Mouse (Mus musculus): ENCODE data around the gene Ankrd36. TPM values are rescaled to one million over a fixed set of nuclear protein-coding genes. Genes with fewer than 3 reads are reported as not detected.
A peak's percentile ranks its signal among the peaks of the same experiment; 100 is the strongest.

Gene Ankrd36
- polyA plus RNA-seq (2015; fragmentation: Nextera tagmentation; extraction: Ambion mirVana) = not detected in 2 replicates

DNA sequence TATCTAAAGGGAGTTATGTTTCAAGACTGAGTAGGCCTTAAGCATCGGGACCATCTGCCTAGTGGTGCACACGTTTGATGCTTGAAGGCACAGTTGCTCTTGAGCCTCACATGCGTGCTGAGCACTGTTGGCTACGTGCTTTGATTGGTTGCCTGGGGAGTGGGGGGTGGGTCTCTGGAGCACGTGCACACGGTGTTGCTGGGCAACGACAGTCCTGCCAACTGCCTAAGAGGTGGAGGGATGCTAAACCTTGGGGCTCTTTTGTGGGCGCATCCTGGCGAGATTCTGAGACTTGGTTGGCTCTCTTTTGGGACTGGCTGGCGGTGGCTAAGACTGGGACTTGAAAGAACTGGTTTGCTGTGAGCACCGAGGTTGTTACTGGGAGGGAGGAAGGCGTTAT is at the start of gene Ankrd36:
Ankrd36 (plus strand) TSS at position 211 of the 400 bp plus-strand sequence.
- H3K9me3 ChIP-seq (replicated peaks) = no peaks in the 10 kb centered on the region
- no peaks in the 10 kb centered on the region for H3K27me3 ChIP-seq
- ATAC-seq = no peak
- H3K36me3 ChIP-seq (ENCODE audit: poor library complexity, severe bottlenecking) = no peaks in the 10 kb centered on the region
- no peak within 1 kb of the TSS for H3K4me3 ChIP-seq
- no peak within 1 kb of the TSS for H3K4me2 ChIP-seq
- no peaks in the 10 kb centered on the region for H3K4me1 ChIP-seq
- no peak within 1 kb of the TSS for H3K27ac ChIP-seq
- no peak within 1 kb of the TSS for H3K9ac ChIP-seq
- WGBS = 78% methylated on average over 12 of the region's 12 CpGs

DNA sequence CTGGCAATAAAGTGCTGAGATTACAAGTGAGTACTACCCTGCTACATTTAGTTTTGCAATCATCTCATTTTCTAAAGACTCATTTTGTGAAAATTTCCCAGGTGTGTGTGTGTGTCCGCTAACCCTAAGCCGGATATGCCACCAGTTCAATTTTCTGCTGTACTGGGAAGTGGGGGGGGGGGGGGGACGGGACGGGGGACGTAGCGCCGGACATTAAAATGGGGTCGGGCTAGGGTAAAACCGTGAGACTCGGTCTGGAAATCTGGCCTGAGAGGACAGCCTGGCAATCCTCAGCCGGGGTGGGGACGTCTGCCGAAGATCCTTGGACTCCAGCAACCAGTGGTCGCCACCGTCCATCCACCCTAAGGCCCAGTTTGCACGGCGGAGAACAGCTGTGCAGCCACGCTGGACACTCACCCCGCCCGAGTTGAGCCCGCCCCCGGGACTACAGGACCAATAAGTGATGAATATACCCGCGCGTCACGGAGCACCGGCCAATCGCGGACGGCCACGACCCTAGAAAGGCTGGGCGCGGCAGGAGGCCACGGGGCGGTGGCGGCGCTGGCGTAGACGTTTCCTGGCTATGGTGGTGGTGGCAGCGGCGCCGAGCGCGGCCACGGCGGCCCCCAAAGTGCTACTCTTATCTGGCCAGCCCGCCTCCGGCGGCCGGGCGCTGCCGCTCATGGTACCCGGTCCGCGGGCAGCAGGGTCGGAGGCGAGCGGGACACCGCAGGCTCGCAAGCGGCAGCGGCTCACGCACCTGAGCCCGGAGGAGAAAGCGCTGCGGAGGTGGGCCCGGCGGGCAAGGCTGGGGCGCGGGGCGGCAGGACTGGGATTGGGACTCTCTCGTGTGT is 48.8 kb upstream of the Ankrd36 start, which contains the start of gene Xbp1:
Xbp1 (plus strand) TSS at position 248 of the 854 bp plus-strand sequence.
- H3K9me3 ChIP-seq (replicated peaks) = no peaks in the 10 kb centered on the region
- ATAC-seq = peak; percentile 99
- H3K4me3 ChIP-seq = peak within 1 kb of the TSS; percentile 86
- no peaks in the 10 kb centered on the region for H3K27me3 ChIP-seq
- peak within 1 kb of the TSS; percentile 95 for H3K9ac ChIP-seq
- under 1% methylated on average over 72 of the region's 72 CpGs for WGBS
- peaks cover 22% of the 10 kb centered on the region for H3K4me1 ChIP-seq
- peak within 1 kb of the TSS; percentile 76 for H3K27ac ChIP-seq
- H3K4me2 ChIP-seq = peak within 1 kb of the TSS; percentile 76
- H3K36me3 ChIP-seq (ENCODE audit: poor library complexity, severe bottlenecking) = peaks cover 29% of the 10 kb centered on the region

DNA sequence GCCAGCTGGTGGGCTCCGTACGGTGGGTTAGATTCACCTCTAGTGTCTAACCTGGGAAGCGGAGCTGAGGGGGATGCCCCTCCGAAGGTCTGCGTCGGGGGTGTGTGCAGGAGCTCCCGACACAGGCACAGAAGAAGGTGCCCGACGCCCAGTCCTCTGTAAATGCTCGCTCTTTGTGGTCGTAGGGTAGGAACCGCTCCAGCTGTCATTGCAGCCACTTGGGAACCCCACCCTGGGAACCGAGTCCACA is 48.3 kb upstream of the Ankrd36 start:
- Histone ChIP-seq H3K4me1 (peaks cover 22% of the 10 kb centered on the region), H3K27me3 (no peaks in the 10 kb centered on the region), H3K9me3 (replicated peaks) (no peaks in the 10 kb centered on the region), H3K27ac (peak overlapping the region; percentile 76), H3K4me2 (peak overlapping the region; percentile 76), H3K9ac (peak overlapping the region; percentile 95), H3K4me3 (peak overlapping the region; percentile 86), H3K36me3 (ENCODE audit: poor library complexity, severe bottlenecking) (peaks cover 35% of the 10 kb centered on the region)
- 0% methylated on average over 13 of the region's 13 CpGs for whole genome bisulfite sequencing
- peak; percentile 52; the same call in 1 of the 2 replicates for ATAC-seq

DNA sequence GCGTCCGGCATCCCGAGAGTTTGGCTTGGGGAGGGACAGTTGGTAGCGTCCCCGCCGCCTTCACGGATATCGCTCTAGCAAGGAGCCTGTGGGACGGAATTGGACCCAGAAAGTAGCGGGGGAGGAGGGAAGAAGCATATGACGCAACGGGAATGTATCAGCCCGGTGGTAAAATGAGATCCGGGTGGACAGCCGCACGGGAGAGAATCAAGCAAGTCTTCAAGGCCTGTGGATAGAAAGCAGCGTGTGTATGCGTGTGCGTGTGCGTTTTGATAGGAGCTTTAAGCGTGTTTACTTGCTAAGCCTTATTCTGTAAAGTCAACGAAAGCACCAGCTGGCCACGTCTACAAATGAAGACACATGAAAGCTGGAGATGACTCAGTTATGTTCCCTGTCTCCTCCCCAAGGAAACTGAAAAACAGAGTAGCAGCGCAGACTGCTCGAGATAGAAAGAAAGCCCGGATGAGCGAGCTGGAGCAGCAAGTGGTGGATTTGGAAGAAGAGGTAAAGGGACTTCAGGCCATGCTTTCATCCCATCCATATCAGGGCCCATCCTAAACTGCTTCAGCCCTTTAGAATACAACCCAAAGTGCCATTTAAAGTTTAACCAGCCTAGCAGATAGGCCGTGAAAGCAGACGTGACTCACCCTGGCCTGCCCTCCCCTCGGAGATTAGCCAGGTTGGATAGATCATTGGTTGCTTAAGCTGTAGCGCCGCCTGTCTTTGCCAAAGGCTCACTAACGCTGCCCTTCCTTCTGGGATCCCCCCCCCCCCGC is 47.8 kb upstream of the Ankrd36 start:
- Histone ChIP-seq H3K36me3 (ENCODE audit: poor library complexity, severe bottlenecking) (peaks cover 40% of the 10 kb centered on the region), H3K27me3 (no peaks in the 10 kb centered on the region), H3K4me2 (peak overlapping the region; percentile 76), H3K4me3 (peak overlapping the region; percentile 86), H3K4me1 (peaks cover 22% of the 10 kb centered on the region), H3K9ac (peak overlapping the region; percentile 95), H3K27ac (peak overlapping the region; percentile 76), H3K9me3 (replicated peaks) (no peaks in the 10 kb centered on the region)
- peak; percentile 11 for ATAC-seq
- under 1% methylated on average over 34 of the region's 34 CpGs for WGBS

DNA sequence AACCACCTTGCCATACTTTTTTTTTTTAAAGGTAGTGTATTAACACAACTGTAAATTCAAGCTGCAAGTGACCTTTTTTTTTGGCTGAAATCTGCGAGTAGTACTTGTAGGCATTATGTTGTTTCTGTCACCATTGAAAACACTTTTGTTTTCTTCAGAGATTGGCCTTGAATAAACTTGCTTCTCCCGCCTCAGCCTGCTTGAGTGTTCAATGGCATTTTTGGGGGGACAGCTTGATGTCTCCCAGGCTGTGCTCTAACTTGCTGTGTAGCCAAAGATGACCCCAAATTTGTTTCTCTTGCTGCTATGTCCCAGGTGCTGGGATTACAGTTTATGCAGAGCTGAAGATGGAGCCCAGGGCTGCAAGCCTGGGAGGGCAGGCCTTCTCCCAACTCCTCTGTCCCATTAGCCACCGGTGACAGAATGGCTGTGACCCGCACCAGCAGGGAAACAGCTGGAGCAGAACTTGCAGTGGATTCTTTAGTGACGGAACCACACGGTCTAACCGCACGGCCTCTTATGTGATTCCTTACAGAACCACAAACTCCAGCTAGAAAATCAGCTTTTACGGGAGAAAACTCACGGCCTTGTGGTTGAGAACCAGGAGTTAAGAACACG is 46.6 kb upstream of the Ankrd36 start:
- WGBS = 90% methylated on average over 11 of the region's 11 CpGs
- peaks cover 49% of the 10 kb centered on the region for H3K36me3 ChIP-seq (ENCODE audit: poor library complexity, severe bottlenecking)
- H3K4me1 ChIP-seq = peaks cover 22% of the 10 kb centered on the region
- no peak overlapping the region for H3K27ac ChIP-seq
- H3K4me3 ChIP-seq = 0 out of 2 replicates have a peak overlapping the region, but pooled peaks have one; percentile 86
- no peak for ATAC-seq
- H3K9me3 ChIP-seq (replicated peaks) = no peaks in the 10 kb centered on the region
- peak overlapping the region; percentile 76 for H3K4me2 ChIP-seq
- H3K27me3 ChIP-seq = no peaks in the 10 kb centered on the region
- H3K9ac ChIP-seq = peak overlapping the region; percentile 95; the same call in 1 of the 2 replicates

DNA sequence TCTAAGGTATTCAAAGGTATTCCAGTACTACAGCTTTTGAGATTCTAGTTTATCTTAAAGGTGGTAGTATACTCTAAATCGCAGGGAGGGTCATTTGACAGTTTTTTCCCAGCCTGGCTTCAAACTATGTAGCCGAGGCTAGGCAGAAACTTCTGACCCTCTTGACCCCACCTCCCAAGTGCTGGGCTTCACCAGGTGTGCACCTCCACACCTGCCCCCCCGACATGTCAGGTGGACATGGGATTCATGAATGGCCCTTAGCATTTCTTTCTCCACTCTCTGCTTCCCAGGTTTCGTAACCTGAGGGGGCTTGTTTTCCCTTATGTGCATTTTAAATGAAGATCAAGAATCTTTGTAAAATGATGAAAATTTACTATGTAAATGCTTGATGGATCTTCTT is 44.1 kb upstream of the Ankrd36 start:
- H3K27ac ChIP-seq = no peak overlapping the region
- H3K36me3 ChIP-seq (ENCODE audit: poor library complexity, severe bottlenecking) = peaks cover 70% of the 10 kb centered on the region
- H3K4me3 ChIP-seq = no peak overlapping the region
- no peak overlapping the region for H3K9ac ChIP-seq
- H3K27me3 ChIP-seq = no peaks in the 10 kb centered on the region
- WGBS = 88% methylated on average over 4 of the region's 4 CpGs
- ATAC-seq = no peak
- no peaks in the 10 kb centered on the region for H3K9me3 ChIP-seq (replicated peaks)
- H3K4me1 ChIP-seq = peaks cover 17% of the 10 kb centered on the region
- no peak overlapping the region for H3K4me2 ChIP-seq

DNA sequence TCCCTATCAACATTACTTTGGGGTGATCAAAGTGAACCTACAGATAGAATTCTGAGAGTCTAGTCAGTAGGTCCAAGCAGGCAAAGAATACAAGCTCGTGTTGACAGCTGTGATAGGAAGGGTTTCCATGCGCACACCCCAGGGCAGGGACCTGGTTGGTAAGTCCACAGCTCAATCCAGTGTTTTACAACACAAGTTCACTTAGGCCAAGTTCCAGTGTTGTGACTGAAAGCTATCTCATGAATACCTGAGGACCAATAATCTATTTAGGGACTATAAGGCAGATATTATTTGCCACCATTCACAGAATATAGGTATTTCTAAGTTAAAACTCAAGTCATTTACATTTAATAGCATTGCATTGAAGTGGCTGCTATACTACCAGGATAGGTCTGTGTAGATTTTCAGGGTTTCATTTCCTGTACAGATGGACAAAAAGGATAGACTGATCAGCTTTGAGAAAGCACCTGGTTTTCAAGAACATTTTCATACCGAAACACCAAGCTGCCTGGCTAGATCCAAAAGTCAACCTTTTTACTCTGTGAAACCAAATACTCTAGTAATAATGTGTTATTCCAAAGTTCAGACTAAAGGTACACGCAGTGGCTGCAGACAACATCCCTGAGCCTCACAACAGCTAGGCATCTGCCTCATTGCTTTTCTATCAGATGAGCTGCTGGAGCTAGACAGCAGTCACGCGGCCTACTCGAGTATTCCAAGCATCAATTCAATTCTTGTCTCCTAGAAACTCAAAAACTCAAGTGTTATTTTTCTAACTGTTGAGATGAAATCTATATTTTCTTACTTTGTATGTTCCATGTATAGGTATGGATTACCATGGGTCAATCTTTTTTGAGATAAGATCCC is 42.7 kb upstream of the Ankrd36 start:
- no peak for ATAC-seq
- Histone ChIP-seq H3K27ac (no peak overlapping the region), H3K4me1 (peaks cover 15% of the 10 kb centered on the region), H3K9me3 (replicated peaks) (no peaks in the 10 kb centered on the region), H3K9ac (no peak overlapping the region), H3K4me3 (no peak overlapping the region), H3K27me3 (no peaks in the 10 kb centered on the region), H3K4me2 (no peak overlapping the region), H3K36me3 (ENCODE audit: poor library complexity, severe bottlenecking) (peaks cover 83% of the 10 kb centered on the region)
- WGBS = 93% methylated on average over 7 of the region's 7 CpGs

DNA sequence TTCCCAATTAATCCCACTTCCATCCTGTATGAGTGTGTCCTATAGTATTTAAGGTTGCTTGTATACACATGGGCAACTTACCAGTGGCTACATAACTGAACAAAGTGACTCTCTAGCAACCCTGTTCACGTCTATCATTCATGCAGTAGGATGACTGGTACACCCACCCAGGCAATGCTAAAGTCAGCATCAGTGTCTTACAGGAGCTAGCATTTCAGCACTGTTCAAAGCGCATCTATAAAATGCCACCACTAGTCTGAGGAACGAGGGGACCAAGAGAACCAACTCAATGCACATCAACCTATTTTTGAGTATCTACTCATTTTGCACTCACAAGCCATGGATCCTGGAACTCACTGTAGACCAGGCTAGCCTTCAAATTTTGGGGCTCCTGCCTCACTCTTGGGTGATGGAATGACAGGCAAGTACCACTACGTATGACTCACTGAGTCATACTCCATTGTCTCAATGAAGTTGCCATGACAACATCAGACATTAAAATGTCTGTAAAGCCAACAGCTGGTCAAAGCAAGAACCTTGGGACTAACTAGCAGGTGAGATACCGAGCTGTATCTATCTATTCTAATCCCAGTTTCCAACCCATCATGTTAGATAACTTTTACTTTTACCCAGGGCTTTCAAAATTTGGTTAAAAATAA is 41.5 kb upstream of the Ankrd36 start:
- no peak for ATAC-seq
- H3K9me3 ChIP-seq (replicated peaks) = no peaks in the 10 kb centered on the region
- no peak overlapping the region for H3K9ac ChIP-seq
- 81% methylated on average over 5 of the region's 5 CpGs for WGBS
- H3K4me3 ChIP-seq = no peak overlapping the region
- H3K27me3 ChIP-seq = no peaks in the 10 kb centered on the region
- H3K4me2 ChIP-seq = no peak overlapping the region
- peaks cover 93% of the 10 kb centered on the region for H3K36me3 ChIP-seq (ENCODE audit: poor library complexity, severe bottlenecking)
- no peak overlapping the region for H3K27ac ChIP-seq
- peaks cover 3% of the 10 kb centered on the region; the same call in 1 of the 2 replicates for H3K4me1 ChIP-seq

DNA sequence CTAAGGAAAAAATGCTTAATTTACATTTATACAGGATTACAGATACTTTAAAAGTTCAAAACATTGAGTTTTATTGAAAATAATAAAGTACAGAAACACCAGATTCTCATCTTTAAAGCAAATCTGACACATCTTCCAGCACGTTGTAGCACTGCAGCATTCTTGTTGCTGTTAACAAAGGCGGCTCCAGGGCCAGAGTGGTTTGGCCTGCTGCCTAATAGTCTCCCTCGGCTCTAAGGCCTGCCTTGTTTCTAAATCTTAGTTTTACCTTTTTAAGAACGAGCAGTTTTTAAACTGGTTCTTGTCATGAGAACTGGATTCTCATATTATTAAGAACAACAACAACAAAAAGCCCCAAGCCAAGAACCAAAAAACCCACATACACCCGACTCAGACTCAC is 40.6 kb upstream of the Ankrd36 start:
- H3K9ac ChIP-seq = no peak overlapping the region
- peaks cover 93% of the 10 kb centered on the region for H3K36me3 ChIP-seq (ENCODE audit: poor library complexity, severe bottlenecking)
- H3K27ac ChIP-seq = no peak overlapping the region
- no peak for ATAC-seq
- no peak overlapping the region for H3K4me3 ChIP-seq
- no peaks in the 10 kb centered on the region for H3K27me3 ChIP-seq
- no peak overlapping the region for H3K4me2 ChIP-seq
- WGBS = 67% methylated on average over 5 of the region's 5 CpGs
- no peaks in the 10 kb centered on the region for H3K4me1 ChIP-seq
- H3K9me3 ChIP-seq (replicated peaks) = no peaks in the 10 kb centered on the region

DNA sequence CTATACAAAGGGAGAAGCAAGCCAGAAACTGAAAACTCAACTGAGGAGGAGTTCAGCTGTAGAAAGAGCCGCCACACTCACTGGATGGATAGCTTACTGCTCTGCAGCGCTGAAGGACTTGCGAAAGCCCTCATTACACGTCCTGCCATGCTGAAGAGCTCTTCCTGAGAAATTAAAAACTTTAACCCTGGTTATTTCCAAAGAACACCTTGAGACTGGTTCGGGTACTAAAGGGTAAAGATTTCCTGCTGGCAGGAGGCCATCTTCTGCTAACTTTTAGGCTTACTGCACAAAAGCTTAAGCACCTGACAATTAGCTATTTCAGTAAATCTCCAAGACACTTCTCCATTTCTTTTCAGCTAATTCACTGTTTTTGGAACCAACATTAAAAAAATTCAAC is 39.3 kb upstream of the Ankrd36 start:
- Histone ChIP-seq H3K4me1 (no peaks in the 10 kb centered on the region), H3K4me3 (no peak overlapping the region), H3K9ac (no peak overlapping the region), H3K27ac (no peak overlapping the region), H3K27me3 (no peaks in the 10 kb centered on the region), H3K9me3 (replicated peaks) (no peaks in the 10 kb centered on the region), H3K36me3 (ENCODE audit: poor library complexity, severe bottlenecking) (peaks cover 93% of the 10 kb centered on the region), H3K4me2 (no peak overlapping the region)
- ATAC-seq = no peak
- 73% methylated on average over 5 of the region's 5 CpGs for WGBS

DNA sequence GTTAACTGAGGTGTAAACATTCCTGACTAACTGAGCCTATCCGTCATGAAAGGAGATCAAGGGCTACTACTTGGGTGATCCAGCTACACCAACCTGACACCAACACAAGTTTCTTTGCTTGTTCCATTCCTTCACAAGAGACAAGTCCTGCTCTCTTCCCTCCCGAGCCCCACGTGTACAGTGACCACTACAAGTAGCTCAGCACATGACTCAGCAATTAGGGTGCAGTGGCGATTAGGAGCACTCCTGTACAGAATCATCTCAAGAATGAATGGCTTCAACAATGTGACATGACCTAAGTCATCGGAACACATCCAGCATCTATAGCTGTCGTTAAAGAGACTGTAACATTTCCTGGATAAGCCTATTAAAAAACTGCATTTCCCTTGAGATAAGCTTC is 38.8 kb upstream of the Ankrd36 start:
- Histone ChIP-seq H3K9ac (no peak overlapping the region), H3K9me3 (replicated peaks) (no peaks in the 10 kb centered on the region), H3K4me1 (no peaks in the 10 kb centered on the region), H3K27me3 (no peaks in the 10 kb centered on the region), H3K36me3 (ENCODE audit: poor library complexity, severe bottlenecking) (peaks cover 88% of the 10 kb centered on the region), H3K4me2 (no peak overlapping the region), H3K27ac (no peak overlapping the region), H3K4me3 (no peak overlapping the region)
- WGBS = 63% methylated on average over 6 of the region's 6 CpGs
- ATAC-seq = no peak

Measured in forebrain, embryonic 13.5 days (tissue).